Mouse (Mus musculus) ES-E14 (cell line): ENCODE measurements at regions not wholly inside any gene's neighbourhood (a gene's known extent, or its start where the extent isn't known, plus 50 kb on each side); places are given as distances from the start of the nearest gene placed in this dataset.

Experiments
- CHD2 ChIP-seq: IDR thresholded peaks from 2 replicates; pipeline ENCODE4 v1.6.1; 2014; ENCODE audit warnings: mild to moderate bottlenecking, low read depth, low read length, inconsistent platforms
- HCFC1 ChIP-seq: IDR thresholded peaks from 2 replicates; pipeline ENCODE4 v1.6.1; 2012; ENCODE audit warnings: low read length, inconsistent platforms, borderline replicate concordance; ENCODE audit not compliant: insufficient read depth
- MAFK ChIP-seq: IDR thresholded peaks from 2 replicates; pipeline ENCODE4 v1.6.1; 2014; ENCODE audit warnings: mild to moderate bottlenecking, low read depth, low read length, inconsistent platforms; ENCODE audit not compliant: insufficient read depth
- ZC3H11A ChIP-seq: IDR thresholded peaks from 2 replicates; pipeline ENCODE4 v1.6.1; 2012; ENCODE audit warnings: low read depth, mild to moderate bottlenecking, inconsistent platforms, low read length, borderline replicate concordance
- ZNF384 ChIP-seq: IDR thresholded peaks from 2 replicates; pipeline ENCODE4 v1.6.1; 2012; ENCODE audit warnings: low read depth, low read length, inconsistent platforms

DNA sequence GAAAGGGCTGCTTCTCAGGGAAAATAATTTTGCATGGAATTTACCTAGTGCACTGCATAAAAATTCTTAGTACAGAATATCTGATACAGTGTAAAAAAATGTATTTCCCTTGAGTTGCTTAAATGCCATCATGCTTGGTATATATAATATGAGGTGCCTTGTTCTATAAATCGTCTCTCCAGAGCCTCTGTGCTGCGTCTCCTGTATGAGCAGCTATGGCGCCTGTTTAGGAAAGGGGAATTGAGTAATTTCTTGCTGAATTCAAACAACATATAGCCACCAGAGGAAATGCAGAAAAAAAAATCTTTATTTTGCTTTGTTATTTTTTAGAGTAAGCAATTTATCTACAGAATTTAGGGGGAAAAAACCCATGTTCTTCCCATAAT lies 95.4 kb upstream of the Rap1b start:
- TF ChIP-seq MAFK (no peak), ZC3H11A (no peak), HCFC1 (no peak), CHD2 (no peak), ZNF384 (no peak)
